Mouse (Mus musculus) MEL (cell line): ENCODE measurements around the gene Smug1. TPM values are rescaled to one million over a fixed set of nuclear protein-coding genes. Genes with fewer than 3 reads are reported as not detected.

ENCODE experiments used
- DNase-seq: peaks from one replicate; pipeline ENCODE4 v3.0.0; 2011; ENCODE audit warnings: low read depth, low spot score
- H3K27ac ChIP-seq: 2 replicates; pipeline ENCODE4 v1.5.1; 2012; ENCODE audit warnings: low read depth, mild to moderate bottlenecking, control low read depth, low read length, moderate library complexity; ENCODE audit not compliant: control insufficient read depth
- H3K27me3 ChIP-seq, 2 experiments: fragments of 150-350 bp in 1 of 2; sonication (generic) in 1 of 2; 2 replicates each; pipeline ENCODE4 v1.6.1; 2012; ENCODE audit warnings: low read length in 2 of 2, mild to moderate bottlenecking in 2 of 2, improper control_type of control experiment in 1 of 2, moderate library complexity in 1 of 2; ENCODE audit not compliant: insufficient read depth in 2 of 2, control insufficient read depth in 1 of 2
- H3K36me3 ChIP-seq, 2 experiments: 2 replicates each; pipeline ENCODE4 v1.6.1; 2012 to 2014; ENCODE audit warnings: low read length in 2 of 2, improper control_type of control experiment in 1 of 2, inconsistent platforms in 1 of 2, mild to moderate bottlenecking in 1 of 2; ENCODE audit not compliant: insufficient read depth in 2 of 2, control insufficient read depth in 1 of 2
- H3K4me1 ChIP-seq, 2 experiments: fragments of 150-350 bp in 1 of 2; sonication (generic) in 1 of 2; 2 replicates each; pipeline ENCODE4 v1.6.1; 2012; ENCODE audit warnings: low read length in 2 of 2, improper control_type of control experiment in 1 of 2, mild to moderate bottlenecking in 1 of 2; ENCODE audit not compliant: insufficient read depth in 2 of 2, control insufficient read depth in 1 of 2
- H3K4me3 ChIP-seq, 2 experiments: fragments of 150-350 bp in 1 of 2; sonication (generic) in 1 of 2; 2 replicates each; pipeline ENCODE4 v1.5.1; 2012; ENCODE audit warnings: low read depth in 2 of 2, low read length in 2 of 2, mild to moderate bottlenecking in 2 of 2, moderate library complexity in 2 of 2, control low read depth in 1 of 2, improper control_type of control experiment in 1 of 2; ENCODE audit not compliant: control insufficient read depth in 1 of 2, insufficient read depth in 1 of 2
- H3K79me2 ChIP-seq: 2 replicates; pipeline ENCODE4 v1.6.1; 2012; ENCODE audit warnings: mild to moderate bottlenecking, low read length, moderate library complexity; ENCODE audit not compliant: control insufficient read depth, poor library complexity, insufficient read depth
- H3K9ac ChIP-seq: 2 replicates; pipeline ENCODE4 v1.6.1; 2012; ENCODE audit warnings: low read depth, mild to moderate bottlenecking, control low read depth, low read length, moderate library complexity; ENCODE audit not compliant: control insufficient read depth, poor library complexity, severe bottlenecking
- H3K9me3 ChIP-seq: fragments of 150-350 bp; sonication (generic); replicated peaks from 2 replicates; pipeline ENCODE4 v1.6.1; 2012; ENCODE audit warnings: mild to moderate bottlenecking, low read length, improper control_type of control experiment, moderate library complexity; ENCODE audit not compliant: insufficient read depth
- CHD1 ChIP-seq: IDR thresholded peaks from 2 replicates; pipeline ENCODE4 v1.6.1; 2012; ENCODE audit warnings: low read depth, mild to moderate bottlenecking, inconsistent platforms, low read length, improper control_type of control experiment
- CHD2 ChIP-seq: IDR thresholded peaks from 2 replicates; pipeline ENCODE4 v1.6.1; 2011; ENCODE audit warnings: low read length, improper control_type of control experiment
- E2F4 ChIP-seq: IDR thresholded peaks from 2 replicates; pipeline ENCODE4 v1.6.1; 2011; ENCODE audit warnings: low read depth, low read length, improper control_type of control experiment, borderline replicate concordance
- ELF1 ChIP-seq: IDR thresholded peaks from 2 replicates; pipeline ENCODE4 v1.6.1; 2014; ENCODE audit warnings: low read depth, mild to moderate bottlenecking, inconsistent platforms, low read length, improper control_type of control experiment, moderate library complexity
- EP300 ChIP-seq, 2 experiments: IDR thresholded peaks; 2 replicates each; pipeline ENCODE4 v1.6.1; 2011; ENCODE audit warnings: improper control_type of control experiment in 2 of 2, low read length in 2 of 2, low read depth in 1 of 2, mild to moderate bottlenecking in 1 of 2
- ETS1 ChIP-seq: IDR thresholded peaks from 2 replicates; pipeline ENCODE4 v1.6.1; 2012; ENCODE audit warnings: low read depth, mild to moderate bottlenecking, inconsistent platforms, low read length, improper control_type of control experiment, moderate library complexity
- HCFC1 ChIP-seq: IDR thresholded peaks from 2 replicates; pipeline ENCODE4 v1.6.1; 2012; ENCODE audit warnings: low read depth, mild to moderate bottlenecking, inconsistent platforms, low read length, improper control_type of control experiment, moderate library complexity
- JUND ChIP-seq: IDR thresholded peaks from 2 replicates; pipeline ENCODE4 v1.6.1; 2011; ENCODE audit warnings: low read depth, mild to moderate bottlenecking, improper control_type of control experiment, low read length
- MAZ ChIP-seq: IDR thresholded peaks from 2 replicates; pipeline ENCODE4 v1.6.1; 2012; ENCODE audit warnings: low read depth, mild to moderate bottlenecking, inconsistent platforms, low read length, improper control_type of control experiment
- MEF2A ChIP-seq: IDR thresholded peaks from 2 replicates; pipeline ENCODE4 v1.6.1; 2014; ENCODE audit warnings: low read depth, mild to moderate bottlenecking, inconsistent platforms, low read length, improper control_type of control experiment; ENCODE audit not compliant: poor library complexity, insufficient replicate concordance, severe bottlenecking; ENCODE audit errors: extremely low read depth
- MXI1 ChIP-seq: IDR thresholded peaks from 2 replicates; pipeline ENCODE4 v1.6.1; 2011; ENCODE audit warnings: mild to moderate bottlenecking, low read depth, low read length, improper control_type of control experiment
- MYC ChIP-seq: IDR thresholded peaks from 2 replicates; pipeline ENCODE4 v1.6.1; 2011; ENCODE audit warnings: low read depth, mild to moderate bottlenecking, low read length, improper control_type of control experiment, moderate library complexity
- NELFE ChIP-seq: IDR thresholded peaks from 2 replicates; pipeline ENCODE4 v1.6.1; 2011; ENCODE audit warnings: low read depth, low read length, improper control_type of control experiment
- NRF1 ChIP-seq: IDR thresholded peaks from 2 replicates; pipeline ENCODE4 v1.6.1; 2014; ENCODE audit warnings: low read depth, mild to moderate bottlenecking, inconsistent platforms, low read length, improper control_type of control experiment, moderate library complexity; ENCODE audit not compliant: poor library complexity, insufficient read depth, severe bottlenecking
- POLR2A ChIP-seq, 2 experiments: IDR thresholded peaks; 2 replicates each; pipeline ENCODE4 v1.6.1; 2011 to 2012; ENCODE audit warnings: low read length in 2 of 2, mild to moderate bottlenecking in 2 of 2, control low read depth in 1 of 2, improper control_type of control experiment in 1 of 2, low read depth in 1 of 2, moderate library complexity in 1 of 2; ENCODE audit not compliant: control insufficient read depth in 1 of 2, insufficient read depth in 1 of 2, poor library complexity in 1 of 2
- POLR2AphosphoS5 ChIP-seq: IDR thresholded peaks from 2 replicates; pipeline ENCODE4 v1.6.1; 2012; ENCODE audit warnings: low read depth, borderline replicate concordance, mild to moderate bottlenecking, inconsistent platforms, low read length, moderate library complexity, mixed read lengths
- RAD21 ChIP-seq: IDR thresholded peaks from 2 replicates; pipeline ENCODE4 v1.6.1; 2011; ENCODE audit warnings: mild to moderate bottlenecking, low read depth, low read length, improper control_type of control experiment
- RCOR1 ChIP-seq: IDR thresholded peaks from 2 replicates; pipeline ENCODE4 v1.6.1; 2012; ENCODE audit warnings: low read depth, mild to moderate bottlenecking, inconsistent platforms, low read length, improper control_type of control experiment
- SIN3A ChIP-seq: IDR thresholded peaks from 2 replicates; pipeline ENCODE4 v1.6.1; 2012; ENCODE audit warnings: low read length, improper control_type of control experiment, inconsistent platforms
- SMC3 ChIP-seq: IDR thresholded peaks from 2 replicates; pipeline ENCODE4 v1.6.1; 2011; ENCODE audit warnings: low read depth, low read length, improper control_type of control experiment
- UBTF ChIP-seq: IDR thresholded peaks from 2 replicates; pipeline ENCODE4 v1.6.1; 2012; ENCODE audit warnings: low read depth, mild to moderate bottlenecking, inconsistent platforms, low read length, improper control_type of control experiment, moderate library complexity, borderline replicate concordance; ENCODE audit not compliant: insufficient read depth
- USF1 ChIP-seq: IDR thresholded peaks from 2 replicates; pipeline ENCODE4 v1.6.1; 2014; ENCODE audit warnings: low read depth, mild to moderate bottlenecking, inconsistent platforms, low read length, improper control_type of control experiment, moderate library complexity
- USF2 ChIP-seq, 2 experiments: IDR thresholded peaks; 2 replicates each; pipeline ENCODE4 v1.6.1; 2011 to 2012; ENCODE audit warnings: improper control_type of control experiment in 2 of 2, low read length in 2 of 2, borderline replicate concordance in 1 of 2, inconsistent platforms in 1 of 2, low read depth in 1 of 2, mild to moderate bottlenecking in 1 of 2; ENCODE audit not compliant: insufficient read depth in 1 of 2
- ZMIZ1 ChIP-seq: IDR thresholded peaks from 2 replicates; pipeline ENCODE4 v1.6.1; 2012; ENCODE audit warnings: low read depth, mild to moderate bottlenecking, inconsistent platforms, low read length, improper control_type of control experiment, moderate library complexity
- ZNF384 ChIP-seq: IDR thresholded peaks from 2 replicates; pipeline ENCODE4 v1.6.1; 2012; ENCODE audit warnings: low read depth, mild to moderate bottlenecking, inconsistent platforms, low read length, improper control_type of control experiment
- polyA plus RNA-seq, 2 experiments: library from polyadenylated mRNA; stranded (reverse) in 1 of 2; unstranded in 1 of 2; fragments of >175 nt in 1 of 2; fragments of >200 nt in 1 of 2; gene quantifications; 2 replicates each; pipeline versions ENCODE4 v1.2.1 to v1.2.4; 2012; ENCODE audit warnings: low replicate concordance in 2 of 2, low read depth in 1 of 2; ENCODE audit not compliant: insufficient read length in 2 of 2, insufficient read depth in 1 of 2, missing spikeins in 1 of 2
- total RNA-seq: library from RNA; depleted of rRNA; stranded (reverse); fragments of 300-350 nt; gene quantifications from 2 replicates; pipeline ENCODE4 v1.2.3, GENCODE M21; 2012

Gene Smug1
- total and polyA plus RNA-seq, 3 experiments, result 4.6 to 5.2 TPM; not detected in 1

- TF ChIP-seq E2F4 (no peak), ETS1 (0 out of 2 replicates have a peak, but pooled peaks have one; percentile 9), MXI1 (no peak), UBTF (no peak), ZNF384 (peak; percentile 73), HCFC1 (0 out of 2 replicates have a peak, but pooled peaks have one; percentile 28), RCOR1 (no peak), MAZ (no peak), CHD1 (no peak), NELFE (no peak), POLR2AphosphoS5 (no peak), ZMIZ1 (no peak)
Observed at GRCm38 (mm10) chr15:103130729-103131128, 36.2 kb downstream of the Smug1 start (continued).

- Histone ChIP-seq H3K9me3 (no peaks in the 10 kb centered on the region), H3K4me3 (no peak overlapping the region), H3K4me1 (peaks cover 10 to 38% of the 10 kb centered on the region in 2 experiments), H3K9ac (no peak overlapping the region)
- DNase-seq, result no peak
- TF ChIP-seq UBTF, result no peak
- TF ChIP-seq CHD1, result no peak
- TF ChIP-seq RAD21, result no peak
- TF ChIP-seq POLR2A (IDR thresholded peaks at IDR 0.05; ENCODE audit: control insufficient read depth in 1 of 2, insufficient read depth in 1 of 2, low read depth in 1 of 2, low read length in 2 of 2, poor library complexity in 1 of 2), result no peak
- no peak for TF ChIP-seq ZMIZ1
- no peak for TF ChIP-seq JUND
- no peak for TF ChIP-seq SIN3A
- no peak for TF ChIP-seq ZNF384
- TF ChIP-seq, all 39 proteins: peak for 0
- Histone ChIP-seq H3K79me2 (no peaks in the 10 kb centered on the region), H3K27ac (no peak overlapping the region), H3K27me3 (no peaks in the 10 kb centered on the region; a peak in 1 of 4 replicates), H3K36me3 (peaks cover 0 to 32% of the 10 kb centered on the region in 2 experiments; a peak in 2 of 4 replicates)
Observed at GRCm38 (mm10) chr15:103129289-103129688, 37.6 kb downstream of the Smug1 start.

GRCm38 (mm10) chr15:103128056-103128833, 38.6 kb downstream of the Smug1 start:
- peak; percentile 89 for DNase-seq
- H3K27me3 ChIP-seq, result no peaks in the 10 kb centered on the region; a peak in 1 of 4 replicates
- peak; percentile 73; the same call in 1 of the 2 replicates for TF ChIP-seq SIN3A
- 0 out of 2 replicates have a peak, but pooled peaks have one; percentile 13 for TF ChIP-seq ZNF384
- TF ChIP-seq CHD2, result no peak
- TF ChIP-seq CHD1, result no peak
- TF ChIP-seq MEF2A, result no peak
- TF ChIP-seq RAD21, result no peak
- no peak for TF ChIP-seq ELF1
- peak; percentile 61 to 76 for TF ChIP-seq EP300 (IDR thresholded peaks at IDR 0.05; ENCODE audit: low read depth in 1 of 2, low read length in 2 of 2)
- TF ChIP-seq SMC3, result no peak
- TF ChIP-seq USF1, result no peak
- TF ChIP-seq ETS1, result peak; percentile 76
- peak; percentile 58; the same call in 1 of the 2 replicates for TF ChIP-seq MYC
- 0 out of 2 replicates have a peak, but pooled peaks have one; percentile 7 for TF ChIP-seq NRF1
- TF ChIP-seq USF2 (IDR thresholded peaks at IDR 0.05; ENCODE audit: borderline replicate concordance in 1 of 2, insufficient read depth in 1 of 2, low read depth in 1 of 2, low read length in 2 of 2), result 0 out of 4 replicates have a peak, but pooled peaks of 1 of the 2 experiments have one; percentile 13

More at GRCm38 (mm10) chr15:103128056-103128833, 38.6 kb downstream of the Smug1 start:
- H3K36me3 ChIP-seq, result peaks cover 0 to 28% of the 10 kb centered on the region in 2 experiments; a peak in 2 of 4 replicates
- H3K4me3 ChIP-seq, result no peak overlapping the region
- H3K9me3 ChIP-seq, result no peaks in the 10 kb centered on the region
- no peaks in the 10 kb centered on the region for H3K79me2 ChIP-seq
- peak overlapping the region; percentile 70 for H3K27ac ChIP-seq
- H3K4me1 ChIP-seq, result peaks cover 10 to 33% of the 10 kb centered on the region in 2 experiments
- H3K9ac ChIP-seq, result peak overlapping the region; percentile 3; the same call in 1 of the 2 replicates
